Mouse (Mus musculus) olfactory bulb, adult 2 months (tissue): ENCODE results near the gene Fiz1. TPM values are rescaled to one million over a fixed set of nuclear protein-coding genes. Genes with fewer than 3 reads are reported as not detected.
A peak's percentile ranks its signal among the peaks of the same experiment; 100 is the strongest.

Source experiments
- H3K27ac ChIP-seq: fragments of 200-500 bp; 2 replicates; pipeline ENCODE4 v1.5.1; 2012; ENCODE audit warnings: low read depth, low read length; ENCODE audit not compliant: insufficient read depth
- H3K4me1 ChIP-seq: fragments of 200-500 bp; 2 replicates; pipeline ENCODE4 v1.6.1; 2012; ENCODE audit warnings: low read length; ENCODE audit not compliant: control insufficient read depth, insufficient read depth
- H3K4me3 ChIP-seq: fragments of 200-500 bp; 2 replicates; pipeline ENCODE4 v1.5.1; 2012; ENCODE audit warnings: mild to moderate bottlenecking, low read depth, low read length, moderate library complexity; ENCODE audit not compliant: insufficient read depth
- CTCF ChIP-seq: fragments of 200-500 bp; IDR thresholded peaks from 2 replicates; pipeline ENCODE4 v1.5.1; 2012; ENCODE audit warnings: low read depth, mild to moderate bottlenecking, low read length, moderate library complexity; ENCODE audit not compliant: insufficient read depth
- POLR2A ChIP-seq: fragments of 200-500 bp; IDR thresholded peaks from 2 replicates; pipeline ENCODE4 v1.6.1; 2012; ENCODE audit warnings: mild to moderate bottlenecking, low read depth, low read length, moderate library complexity; ENCODE audit not compliant: insufficient read depth
- WGBS: fragments of 180-500 bp; shearing (Covaris S2); methylation state at CpG from one replicate; pipeline ENCODE4 v1.1.7; 2018; 5-methylcytosine and 5-hydroxymethylcytosine counted together
- polyA plus RNA-seq: library from polyadenylated mRNA; stranded (reverse); fragments of >200 nt; gene quantifications from 2 replicates; pipeline ENCODE4 v1.2.4, GENCODE M21; 2012; ENCODE audit warnings: low replicate concordance; ENCODE audit not compliant: missing spikeins, insufficient read depth, insufficient read length

Gene Fiz1
- polyA plus RNA-seq, 1 experiment = not detected

DNA sequence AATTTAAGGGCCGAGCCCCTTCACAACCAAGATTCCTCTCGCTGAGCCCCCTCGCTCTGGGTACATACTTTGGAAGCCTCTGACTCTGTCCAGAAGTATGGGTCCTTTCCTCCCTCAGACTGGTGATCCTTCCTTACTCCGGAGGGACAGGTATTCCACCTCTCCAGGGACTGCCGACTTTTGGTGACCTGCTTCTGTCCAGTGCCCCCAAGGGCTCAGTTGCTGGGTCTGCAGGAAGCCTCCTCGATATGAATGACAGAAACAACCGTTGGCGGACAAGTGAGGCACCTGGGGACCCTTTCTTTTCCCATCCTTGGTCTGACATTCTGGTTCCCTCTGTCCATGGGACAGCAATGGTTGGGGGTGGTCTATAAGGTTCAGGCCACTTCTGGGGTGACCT lies 42.9 kb upstream of the Fiz1 start:
- H3K4me3 ChIP-seq = peak overlapping the region; percentile 73
- TF ChIP-seq CTCF (no peak), POLR2A (no peak)
- WGBS = 19% methylated on average over 8 of the region's 8 CpGs
- peaks cover 41% of the 10 kb centered on the region for H3K4me1 ChIP-seq
- peak overlapping the region; percentile 88 for H3K27ac ChIP-seq

DNA sequence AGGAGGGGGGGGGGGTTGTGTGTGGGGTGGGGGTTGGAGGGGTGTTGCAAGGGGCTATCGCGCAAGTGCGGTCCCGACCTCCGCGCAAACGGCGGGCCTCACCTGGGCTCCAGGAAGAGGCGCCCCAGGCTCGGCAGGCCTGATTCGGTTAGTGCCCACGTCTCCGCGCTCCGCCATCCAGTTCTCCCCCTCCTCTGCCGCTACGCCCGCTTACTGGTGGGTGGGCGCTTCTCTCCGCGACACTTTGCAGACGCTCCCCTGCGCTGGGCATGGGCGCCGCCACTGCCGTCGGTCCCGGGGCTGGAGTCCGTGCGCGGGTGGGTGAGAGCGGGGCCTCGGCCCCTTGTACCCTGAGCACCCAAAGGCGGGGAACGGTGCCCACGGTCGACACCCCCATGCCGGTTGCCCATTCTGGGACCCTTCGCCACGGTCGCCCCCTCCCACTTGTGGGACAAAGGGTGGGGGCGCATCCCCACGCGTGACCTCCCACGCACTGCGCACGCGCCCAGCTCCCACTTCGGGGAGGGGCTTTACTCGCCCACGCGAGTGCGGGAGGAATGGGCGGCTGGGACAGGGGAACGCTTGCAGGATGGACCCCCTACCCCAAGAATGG lies 42.3 kb upstream of the Fiz1 start:
- 1% methylated on average over 54 of the region's 55 CpGs for WGBS
- Histone ChIP-seq H3K4me1 (peaks cover 41% of the 10 kb centered on the region), H3K4me3 (peak overlapping the region; percentile 73), H3K27ac (peak overlapping the region; percentile 88)
- TF ChIP-seq POLR2A (peak; percentile 54), CTCF (no peak)

DNA sequence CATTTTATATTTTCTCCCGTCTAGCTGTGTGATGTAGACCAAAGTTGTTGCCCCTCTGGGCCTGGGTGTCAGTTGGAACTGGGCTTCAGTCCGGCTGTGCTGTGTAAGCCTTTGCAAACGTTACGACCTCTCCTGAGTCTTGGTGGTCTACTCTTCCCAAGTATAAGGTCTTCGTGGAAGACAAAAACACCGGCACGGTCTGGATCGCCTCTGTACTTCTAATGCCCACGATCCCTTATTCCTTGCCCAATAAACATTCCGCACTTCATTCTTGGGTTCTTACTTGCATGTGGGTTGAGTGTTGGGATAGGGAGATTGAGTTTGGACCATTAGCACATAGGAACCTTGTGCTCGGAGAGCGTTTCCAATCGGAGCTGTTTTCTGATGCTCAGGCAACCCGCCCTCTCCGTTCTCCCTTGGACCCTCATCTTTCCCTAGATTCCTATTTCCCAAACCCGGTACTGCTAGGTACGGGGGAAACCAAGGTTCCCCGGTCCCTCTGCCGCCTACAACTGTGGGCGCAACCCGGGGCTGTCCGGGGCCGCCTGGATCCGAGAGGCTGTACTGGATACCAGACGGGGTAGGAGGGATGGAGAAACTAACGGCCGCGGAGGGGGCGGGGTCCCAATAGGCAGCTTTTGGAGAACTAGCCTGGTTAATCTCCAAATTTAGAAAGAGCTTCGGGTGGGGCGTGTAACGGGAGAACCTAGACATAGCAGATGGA lies 39.1 kb upstream of the Fiz1 start:
- Histone ChIP-seq H3K4me1 (peaks cover 28% of the 10 kb centered on the region), H3K27ac (no peak overlapping the region), H3K4me3 (peak overlapping the region; percentile 78)
- TF ChIP-seq POLR2A = no peak
- no peak for TF ChIP-seq CTCF
- 10% methylated on average over 32 of the region's 32 CpGs for WGBS

DNA sequence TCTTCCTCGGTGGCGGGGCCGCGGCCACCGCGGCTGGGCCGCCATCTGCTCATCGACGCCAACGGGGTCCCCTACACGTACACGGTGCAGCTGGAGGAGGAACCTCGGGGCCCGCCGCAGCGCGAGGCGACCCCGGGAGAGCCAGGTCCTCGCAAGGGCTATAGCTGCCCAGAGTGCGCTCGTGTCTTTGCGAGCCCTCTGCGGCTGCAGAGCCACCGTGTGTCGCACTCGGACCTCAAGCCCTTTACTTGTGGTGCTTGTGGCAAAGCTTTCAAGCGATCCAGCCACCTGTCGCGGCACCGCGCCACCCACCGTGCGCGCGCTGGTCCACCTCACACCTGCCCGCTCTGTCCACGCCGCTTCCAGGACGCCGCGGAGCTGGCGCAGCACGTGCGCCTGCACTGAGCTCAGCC lies 38.4 kb upstream of the Fiz1 start:
- WGBS = 7% methylated on average over 45 of the region's 45 CpGs
- peaks cover 26% of the 10 kb centered on the region for H3K4me1 ChIP-seq
- H3K4me3 ChIP-seq = peak overlapping the region; percentile 78
- TF ChIP-seq CTCF (no peak), POLR2A (no peak)
- no peak overlapping the region for H3K27ac ChIP-seq

DNA sequence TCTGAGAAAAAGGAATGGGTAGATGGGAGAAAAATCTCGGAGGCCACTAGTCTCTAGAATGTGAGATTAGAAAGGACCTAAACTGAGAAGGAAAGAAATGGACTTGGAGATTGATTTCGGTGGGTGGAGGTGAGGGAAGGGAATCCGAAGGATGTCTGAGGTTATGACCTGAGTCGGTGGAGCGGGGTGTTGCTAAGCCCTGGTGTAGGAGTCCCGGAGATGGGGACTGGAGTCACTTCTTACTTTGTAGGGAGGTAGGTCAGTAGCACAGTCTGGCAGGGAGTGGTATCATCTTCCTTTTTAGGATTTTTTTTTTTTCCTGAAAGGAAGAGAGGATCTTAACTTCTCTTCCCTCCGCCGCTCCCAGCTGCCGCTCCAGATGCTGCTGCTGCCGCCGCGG lies 37.9 kb upstream of the Fiz1 start:
- peak overlapping the region; percentile 78 for H3K4me3 ChIP-seq
- H3K4me1 ChIP-seq = peaks cover 21% of the 10 kb centered on the region
- TF ChIP-seq POLR2A (no peak), CTCF (no peak)
- H3K27ac ChIP-seq = no peak overlapping the region; the same call in 1 of the 2 replicates
- 6% methylated on average over 12 of the region's 12 CpGs for WGBS

DNA sequence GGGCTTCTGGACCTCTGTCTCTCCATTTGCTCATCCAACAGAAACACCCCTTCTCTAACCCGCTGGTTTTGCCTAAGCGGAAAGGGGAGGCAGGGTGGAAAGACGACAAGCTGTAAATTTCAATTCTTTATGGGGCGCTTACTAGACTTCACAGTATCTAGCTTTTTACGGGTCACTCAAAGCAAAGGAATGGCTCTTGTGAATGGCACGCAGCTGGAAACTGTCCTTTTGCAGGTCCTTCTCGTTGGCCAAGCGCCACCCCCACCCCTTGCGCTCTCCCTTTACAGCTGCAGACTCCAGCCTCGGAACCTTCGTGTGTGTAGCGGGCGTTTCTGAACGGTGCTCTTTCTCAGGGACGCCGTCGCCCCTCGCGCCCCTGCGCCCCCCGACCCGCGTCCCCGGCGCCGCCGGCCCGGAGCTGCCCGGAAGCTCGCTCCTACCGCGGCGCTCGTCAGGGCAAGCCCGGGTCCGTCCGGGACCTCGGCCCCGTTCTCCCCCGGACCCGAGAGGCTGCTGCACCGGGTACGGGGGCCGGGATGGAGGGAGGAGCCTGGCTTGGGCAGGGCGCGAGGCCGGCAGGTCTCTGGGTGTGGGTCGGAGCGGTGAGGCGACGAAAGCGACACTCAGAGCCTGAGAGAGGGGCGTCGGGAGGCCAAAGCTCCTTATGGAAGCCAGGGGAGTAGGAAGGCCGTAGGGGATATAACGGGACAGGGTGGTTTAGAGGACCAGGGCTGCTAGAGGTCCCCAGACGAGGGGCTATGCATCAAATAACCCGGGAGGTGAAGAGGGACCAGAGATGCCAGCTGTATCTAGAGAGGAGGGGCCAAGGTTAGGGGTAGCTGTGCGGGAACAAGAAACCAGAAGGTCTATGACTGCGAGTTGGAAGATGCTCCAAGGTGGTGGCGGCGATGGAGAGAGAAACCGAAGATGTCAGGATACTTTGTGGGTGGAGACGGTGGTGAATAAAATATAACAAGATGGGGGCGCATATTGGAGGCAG lies 37.0 kb upstream of the Fiz1 start, which contains the start of gene Zfp580:
TSS of gene Zfp580 (plus strand) at position 346 of the 1,000 bp plus-strand sequence.
- H3K27ac ChIP-seq = peak within 1 kb of the TSS; percentile 70
- peak within 1 kb of the TSS; percentile 78 for H3K4me3 ChIP-seq
- WGBS = under 1% methylated on average over 64 of the region's 65 CpGs
- peak; percentile 70 for TF ChIP-seq POLR2A
- TF ChIP-seq CTCF = no peak
- peaks cover 19% of the 10 kb centered on the region for H3K4me1 ChIP-seq

DNA sequence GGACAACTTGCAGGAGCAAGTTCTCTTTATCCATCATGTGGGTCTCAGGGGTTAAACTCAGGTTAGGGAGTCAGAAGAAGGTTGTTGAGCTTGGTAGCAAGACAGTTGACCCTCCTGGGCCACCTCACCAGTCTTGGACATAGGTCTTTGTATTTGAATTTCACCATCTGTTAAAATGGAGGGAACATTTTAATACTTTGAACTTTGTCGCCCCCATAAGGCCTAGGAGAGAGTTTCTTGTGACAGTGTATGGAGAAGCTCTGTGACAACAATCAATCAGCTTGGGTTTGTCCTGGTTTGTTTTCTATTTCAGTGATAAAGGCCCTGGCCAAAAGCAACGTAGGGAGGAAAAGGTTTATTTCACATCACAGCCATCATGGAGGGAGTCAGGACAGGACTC lies 32.8 kb upstream of the Fiz1 start:
- whole genome bisulfite sequencing = 28% methylated on average over 2 of the region's 2 CpGs
- no peak overlapping the region for H3K4me3 ChIP-seq
- no peak overlapping the region for H3K27ac ChIP-seq
- no peaks in the 10 kb centered on the region for H3K4me1 ChIP-seq
- TF ChIP-seq CTCF (no peak), POLR2A (no peak)

DNA sequence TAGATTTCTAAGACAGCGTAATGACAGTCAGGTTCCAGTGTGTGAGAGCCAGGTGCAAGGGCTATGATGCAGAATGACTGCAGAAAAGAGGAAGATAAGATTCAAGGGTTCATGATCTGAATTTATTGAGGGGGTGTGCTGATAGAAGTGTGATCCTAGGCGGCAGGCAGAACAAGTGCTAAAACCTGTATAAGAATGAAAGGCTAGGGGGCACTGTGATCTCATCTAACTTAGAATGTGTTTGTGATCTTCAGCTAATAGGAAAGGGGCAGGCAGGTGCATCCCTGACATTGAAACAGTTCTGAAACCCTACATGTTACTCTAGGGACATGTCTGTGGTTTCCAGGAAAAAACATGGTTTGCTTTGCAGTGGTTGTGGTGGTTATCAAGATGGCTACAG lies 31.6 kb upstream of the Fiz1 start:
- WGBS = 65% methylated on average over 2 of the region's 2 CpGs
- TF ChIP-seq CTCF (no peak), POLR2A (no peak)
- no peaks in the 10 kb centered on the region for H3K4me1 ChIP-seq
- H3K27ac ChIP-seq = no peak overlapping the region
- no peak overlapping the region for H3K4me3 ChIP-seq
